Mouse (Mus musculus): ENCODE measurements at regions not wholly inside any gene's neighbourhood (a gene's known extent, or its start where the extent isn't known, plus 50 kb on each side); places are given as distances from the start of the nearest gene placed in this dataset.
"Not testable (repeated sequence)": the region's sequence is repeated elsewhere in the genome, so short reads cannot be mapped to it uniquely, and the experiment has no call there.

DNA sequence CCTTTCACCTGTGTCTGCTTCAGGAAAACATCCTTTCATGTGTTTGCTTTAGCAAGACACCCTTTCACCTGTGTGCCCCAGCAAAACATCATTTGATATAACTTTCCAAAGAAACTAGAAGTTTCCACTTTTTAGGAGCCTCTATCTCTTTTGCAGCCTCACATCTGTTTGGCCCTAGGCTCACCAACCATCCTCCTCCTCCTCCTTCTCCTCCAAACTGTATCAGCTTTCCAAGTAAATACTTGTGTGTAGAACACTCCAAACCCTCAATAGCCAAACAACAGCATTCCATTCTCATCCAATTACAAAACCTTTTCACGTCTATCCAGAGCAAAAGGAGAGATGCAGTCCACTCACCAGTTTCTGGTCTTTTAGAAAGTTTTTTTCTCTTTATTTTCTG lies 133.1 kb downstream of the Zxdb start:
- Histone ChIP-seq H3K36me3 (ENCODE audit: control insufficient read depth, insufficient read depth, low read length) (no peaks in the 10 kb centered on the region), H3K4me1 (ENCODE audit: control insufficient read depth, insufficient read depth, insufficient read length) (no peaks in the 10 kb centered on the region), H3K4me3 (ENCODE audit: extremely low read depth, insufficient read depth, insufficient read length) (no peak overlapping the region), H3K27ac (ENCODE audit: insufficient read depth, low read length) (no peak overlapping the region), H3K27me3 (ENCODE audit: control insufficient read depth, insufficient read depth, low read length) (no peaks in the 10 kb centered on the region)
- DNase-seq (ENCODE audit: low read depth in 1 of 2, low spot score in 2 of 2) = no peak
- TF ChIP-seq POLR2A (IDR thresholded peaks at IDR 0.05; ENCODE audit: low read depth, low read length) (no peak), CTCF (IDR thresholded peaks at IDR 0.05; ENCODE audit: extremely low read depth, insufficient read depth, insufficient read length, insufficient replicate concordance) (no peak)
- 86% methylated on average over 1 of the region's 1 CpGs for WGBS

DNA sequence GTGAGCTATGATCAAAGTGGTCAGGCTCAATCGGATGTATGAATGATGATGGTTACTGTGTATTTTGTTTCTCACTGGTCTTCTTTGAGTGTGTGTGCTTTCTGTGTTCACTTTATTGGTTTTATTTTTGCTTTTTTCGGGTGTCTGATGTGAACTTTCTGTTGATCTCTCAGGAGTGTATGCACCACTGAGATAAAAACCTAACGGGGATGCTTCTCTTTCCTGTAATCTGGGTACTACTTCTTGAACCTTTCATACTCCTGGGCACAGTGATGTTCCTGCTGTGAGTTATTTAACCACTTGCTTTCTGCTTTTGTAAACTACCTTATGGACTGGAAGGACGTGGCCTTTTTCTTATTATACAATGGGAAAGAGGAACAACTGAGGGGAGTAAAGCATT lies 133.6 kb downstream of the Zxdb start:
- DNase-seq (ENCODE audit: low read depth in 1 of 2, low spot score in 2 of 2) = no peak
- TF ChIP-seq CTCF (IDR thresholded peaks at IDR 0.05; ENCODE audit: extremely low read depth, insufficient read depth, insufficient read length, insufficient replicate concordance) = no peak
- no peak for TF ChIP-seq POLR2A (IDR thresholded peaks at IDR 0.05; ENCODE audit: low read depth, low read length)
- H3K27ac ChIP-seq (ENCODE audit: insufficient read depth, low read length) = no peak overlapping the region
- H3K4me3 ChIP-seq (ENCODE audit: extremely low read depth, insufficient read depth, insufficient read length) = no peak overlapping the region
- H3K4me1 ChIP-seq (ENCODE audit: control insufficient read depth, insufficient read depth, insufficient read length) = no peaks in the 10 kb centered on the region
- WGBS = 74% methylated on average over 4 of the region's 4 CpGs
- H3K27me3 ChIP-seq (ENCODE audit: control insufficient read depth, insufficient read depth, low read length) = no peaks in the 10 kb centered on the region
- H3K36me3 ChIP-seq (ENCODE audit: control insufficient read depth, insufficient read depth, low read length) = no peaks in the 10 kb centered on the region

DNA sequence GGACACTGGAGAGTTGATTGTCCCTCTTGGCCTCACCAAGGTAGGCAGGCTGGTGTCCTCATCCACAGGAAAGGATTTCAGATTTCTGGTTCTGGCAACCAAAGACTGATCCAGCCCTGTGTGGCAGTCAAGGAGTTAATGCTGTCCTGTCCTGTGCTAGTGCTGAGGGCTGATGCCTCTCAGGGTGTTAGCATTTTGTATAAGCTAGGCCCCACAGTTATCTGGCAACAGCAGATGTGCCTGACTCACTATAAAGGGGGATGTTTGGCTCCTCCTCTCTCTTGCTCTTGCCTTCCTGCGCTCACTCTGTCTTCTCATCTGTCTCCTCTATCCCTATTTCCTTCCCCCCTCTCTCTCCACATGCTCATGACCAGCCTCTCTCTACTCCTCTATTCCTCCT lies 138.8 kb downstream of the Zxdb start:
- Histone ChIP-seq H3K36me3 (ENCODE audit: control insufficient read depth, insufficient read depth, low read length) (no peaks in the 10 kb centered on the region), H3K4me3 (ENCODE audit: extremely low read depth, insufficient read depth, insufficient read length) (no peak overlapping the region), H3K27ac (ENCODE audit: insufficient read depth, low read length) (no peak overlapping the region), H3K4me1 (ENCODE audit: control insufficient read depth, insufficient read depth, insufficient read length) (no peaks in the 10 kb centered on the region), H3K27me3 (ENCODE audit: control insufficient read depth, insufficient read depth, low read length) (no peaks in the 10 kb centered on the region)
- WGBS = 36% methylated on average over 1 of the region's 1 CpGs
- TF ChIP-seq CTCF (IDR thresholded peaks at IDR 0.05; ENCODE audit: extremely low read depth, insufficient read depth, insufficient read length, insufficient replicate concordance) (no peak), POLR2A (IDR thresholded peaks at IDR 0.05; ENCODE audit: low read depth, low read length) (no peak)
- no peak for DNase-seq (ENCODE audit: low read depth in 1 of 2, low spot score in 2 of 2)

DNA sequence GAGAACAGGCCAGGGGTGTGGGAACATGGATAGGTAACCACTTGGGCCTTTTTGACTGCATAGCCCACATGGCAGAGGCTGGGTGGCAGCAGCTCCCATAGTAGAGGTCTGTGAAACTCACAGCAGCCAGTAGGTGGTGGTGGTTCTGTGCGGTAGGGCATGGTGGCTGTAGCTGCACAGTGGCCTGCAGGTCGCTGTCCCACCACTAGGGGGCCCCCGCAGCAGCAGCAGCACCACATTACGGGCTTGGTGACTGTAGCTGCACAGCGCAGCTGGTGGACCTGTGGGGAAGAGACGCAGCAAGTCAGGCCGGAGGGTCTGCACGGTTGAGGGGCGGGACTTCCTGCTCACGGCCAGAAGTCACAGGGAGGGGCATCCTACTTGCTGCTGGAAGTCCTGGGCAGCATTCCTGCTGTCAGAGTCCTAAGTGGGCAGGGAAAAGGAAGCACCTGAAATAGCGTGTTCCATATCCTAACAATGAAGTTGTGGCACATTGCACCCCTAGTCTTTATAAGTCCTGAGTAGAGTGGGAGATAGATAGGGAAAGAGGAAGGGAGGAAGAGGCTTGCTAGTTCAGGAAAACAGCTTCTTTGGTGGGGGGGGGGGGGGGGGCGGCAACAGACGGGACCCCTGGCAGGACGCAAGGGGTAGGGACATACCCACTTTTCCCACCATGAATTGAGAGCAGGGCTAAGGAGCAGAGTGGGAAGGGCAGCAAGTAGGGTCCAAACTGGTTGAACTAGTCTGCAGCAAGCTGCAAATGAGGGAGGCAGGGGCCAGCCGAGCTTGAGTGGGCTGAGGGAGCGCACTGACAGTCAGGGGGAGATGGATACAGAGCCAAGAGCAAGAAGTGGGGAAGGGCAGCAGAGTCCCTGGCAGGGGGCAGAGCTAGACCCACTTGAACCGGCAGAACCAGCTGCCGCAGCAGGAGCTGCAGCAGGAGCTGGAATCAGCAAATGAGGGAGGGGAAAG lies 141.4 kb downstream of the Zxdb start:
- 32% methylated on average over 18 of the region's 18 CpGs for WGBS
- Histone ChIP-seq H3K4me3 (ENCODE audit: extremely low read depth, insufficient read depth, insufficient read length) (peak overlapping the region; percentile 44), H3K27me3 (ENCODE audit: control insufficient read depth, insufficient read depth, low read length) (no peaks in the 10 kb centered on the region), H3K27ac (ENCODE audit: insufficient read depth, low read length) (no peak overlapping the region), H3K36me3 (ENCODE audit: control insufficient read depth, insufficient read depth, low read length) (no peaks in the 10 kb centered on the region), H3K4me1 (ENCODE audit: control insufficient read depth, insufficient read depth, insufficient read length) (no peaks in the 10 kb centered on the region)
- DNase-seq (ENCODE audit: low read depth in 1 of 2, low spot score in 2 of 2) = peak; percentile 58 to 83
- TF ChIP-seq CTCF (IDR thresholded peaks at IDR 0.05; ENCODE audit: extremely low read depth, insufficient read depth, insufficient read length, insufficient replicate concordance) = peak; percentile 87
- TF ChIP-seq POLR2A (IDR thresholded peaks at IDR 0.05; ENCODE audit: low read depth, low read length) = no peak

DNA sequence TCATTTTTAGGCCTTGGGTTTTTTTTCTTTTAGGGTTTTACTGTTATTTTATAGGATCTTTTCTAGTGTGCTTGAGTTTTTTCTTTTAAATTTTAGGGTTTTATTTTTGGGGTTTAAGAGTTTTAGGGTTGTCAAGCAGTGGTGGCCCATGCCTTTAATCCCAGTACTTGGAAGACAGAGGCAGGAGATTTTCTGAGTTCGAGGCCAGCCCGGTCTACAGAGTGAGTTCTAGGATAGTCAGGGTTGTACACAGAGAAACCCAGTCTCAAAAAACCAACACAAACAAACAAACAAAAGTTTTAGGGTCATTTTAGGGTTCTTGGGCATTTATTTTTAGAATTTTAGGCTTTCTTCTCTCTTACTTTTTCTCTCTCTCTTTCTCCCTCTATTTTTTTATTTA lies 142.9 kb downstream of the Spin4 start:
- not testable (repeated sequence) for DNase-seq (ENCODE audit: low read depth in 1 of 2, low spot score in 2 of 2); H3K4me3 ChIP-seq (ENCODE audit: extremely low read depth, insufficient read depth, insufficient read length)
- 94% methylated on average over 2 of the region's 2 CpGs for WGBS

More for the DNA sequence above, 142.9 kb downstream of the Spin4 start:
- not testable (repeated sequence) for H3K4me1 ChIP-seq (ENCODE audit: control insufficient read depth, insufficient read depth, insufficient read length); H3K27me3 ChIP-seq (ENCODE audit: control insufficient read depth, insufficient read depth, low read length); H3K36me3 ChIP-seq (ENCODE audit: control insufficient read depth, insufficient read depth, low read length); H3K27ac ChIP-seq (ENCODE audit: insufficient read depth, low read length)

Measured in spleen, adult 2 months (tissue).